Mouse (Mus musculus): ENCODE measurements at regions not wholly inside any gene's neighbourhood (a gene's known extent, or its start where the extent isn't known, plus 50 kb on each side); places are given as distances from the start of the nearest gene placed in this dataset.
A peak's percentile ranks its signal among the peaks of the same experiment; 100 is the strongest.

DNA sequence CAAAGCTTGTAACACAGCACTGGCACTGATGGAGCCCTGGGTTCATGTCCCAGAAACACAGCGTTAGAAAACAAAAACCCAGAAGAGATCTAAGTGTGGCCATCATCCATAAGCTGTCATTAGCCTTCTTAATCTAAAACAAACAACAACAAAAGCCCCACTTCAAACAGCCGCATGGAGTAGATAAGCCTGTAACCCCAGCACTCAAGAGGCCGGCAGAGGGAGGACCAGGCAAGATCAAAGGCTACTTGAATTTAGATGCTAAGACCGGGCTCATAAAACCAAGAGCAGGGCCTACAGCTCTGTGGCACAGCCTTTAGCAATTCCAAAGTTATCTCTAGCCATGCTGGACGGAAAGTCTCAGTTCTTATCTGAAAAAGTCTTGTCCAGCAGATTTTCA is 215.4 kb upstream of the Mkln1 start:
- DNase-seq: no peak
- TF ChIP-seq POLR2A (IDR thresholded peaks at IDR 0.05; ENCODE audit: borderline replicate concordance, extremely low read depth, low read depth, low read length): no peak
- no peak for TF ChIP-seq CTCF (IDR thresholded peaks at IDR 0.05; ENCODE audit: insufficient read depth, low read length)
- WGBS: 42% methylated on average over 5 of the region's 5 CpGs
- H3K4me1 ChIP-seq (ENCODE audit: control insufficient read depth, insufficient read depth, low read length): peaks cover 31% of the 10 kb centered on the region
- H3K4me3 ChIP-seq (replicated peaks; ENCODE audit: extremely low read depth, low read depth, low read length): no peak overlapping the region

GRCm38 (mm10) chr6:31184554-31184953 is 214.0 kb upstream of the Mkln1 start:
- TF ChIP-seq CTCF (IDR thresholded peaks at IDR 0.05; ENCODE audit: insufficient read depth, low read length) (no peak), POLR2A (IDR thresholded peaks at IDR 0.05; ENCODE audit: borderline replicate concordance, extremely low read depth, low read depth, low read length) (no peak)
- no peak for DNase-seq
- Histone ChIP-seq H3K4me3 (replicated peaks; ENCODE audit: extremely low read depth, low read depth, low read length) (no peak overlapping the region), H3K4me1 (ENCODE audit: control insufficient read depth, insufficient read depth, low read length) (peaks cover 31% of the 10 kb centered on the region)
- WGBS: 24% methylated on average over 7 of the region's 7 CpGs

GRCm38 (mm10) chr6:31185151-31185550 is 213.4 kb upstream of the Mkln1 start:
- Histone ChIP-seq H3K4me1 (ENCODE audit: control insufficient read depth, insufficient read depth, low read length) (peaks cover 34% of the 10 kb centered on the region), H3K4me3 (replicated peaks; ENCODE audit: extremely low read depth, low read depth, low read length) (no peak overlapping the region)
- WGBS: 55% methylated on average over 2 of the region's 2 CpGs
- TF ChIP-seq CTCF (IDR thresholded peaks at IDR 0.05; ENCODE audit: insufficient read depth, low read length): no peak
- TF ChIP-seq POLR2A (IDR thresholded peaks at IDR 0.05; ENCODE audit: borderline replicate concordance, extremely low read depth, low read depth, low read length): no peak
- DNase-seq: no peak

GRCm38 (mm10) chr6:31188066-31188465 is 210.5 kb upstream of the Mkln1 start:
- no peak for DNase-seq
- no peak overlapping the region for H3K4me3 ChIP-seq (replicated peaks; ENCODE audit: extremely low read depth, low read depth, low read length)
- H3K4me1 ChIP-seq (ENCODE audit: control insufficient read depth, insufficient read depth, low read length): peaks cover 45% of the 10 kb centered on the region
- TF ChIP-seq POLR2A (IDR thresholded peaks at IDR 0.05; ENCODE audit: borderline replicate concordance, extremely low read depth, low read depth, low read length): no peak
- TF ChIP-seq CTCF (IDR thresholded peaks at IDR 0.05; ENCODE audit: insufficient read depth, low read length): no peak
- WGBS: 38% methylated on average over 1 of the region's 1 CpGs

- DNase-seq: no peak
- whole genome bisulfite sequencing: 51% methylated on average over 7 of the region's 7 CpGs
- H3K4me3 ChIP-seq (replicated peaks; ENCODE audit: extremely low read depth, low read depth, low read length): no peak overlapping the region
- TF ChIP-seq POLR2A (IDR thresholded peaks at IDR 0.05; ENCODE audit: borderline replicate concordance, extremely low read depth, low read depth, low read length) (no peak), CTCF (IDR thresholded peaks at IDR 0.05; ENCODE audit: insufficient read depth, low read length) (peak; percentile 68)
- peaks cover 46% of the 10 kb centered on the region for H3K4me1 ChIP-seq (ENCODE audit: control insufficient read depth, insufficient read depth, low read length)
Observed at GRCm38 (mm10) chr6:31189060-31189459, 209.5 kb upstream of the Mkln1 start.

GRCm38 (mm10) chr6:31190070-31190469 is 208.5 kb upstream of the Mkln1 start:
- no peak for DNase-seq
- TF ChIP-seq POLR2A (IDR thresholded peaks at IDR 0.05; ENCODE audit: borderline replicate concordance, extremely low read depth, low read depth, low read length) (no peak), CTCF (IDR thresholded peaks at IDR 0.05; ENCODE audit: insufficient read depth, low read length) (no peak)
- Histone ChIP-seq H3K4me3 (replicated peaks; ENCODE audit: extremely low read depth, low read depth, low read length) (no peak overlapping the region), H3K4me1 (ENCODE audit: control insufficient read depth, insufficient read depth, low read length) (peaks cover 40% of the 10 kb centered on the region)
- WGBS: 53% methylated on average over 5 of the region's 5 CpGs

GRCm38 (mm10) chr6:31190628-31191373 is 207.7 kb upstream of the Mkln1 start:
- peaks cover 38% of the 10 kb centered on the region for H3K4me1 ChIP-seq (ENCODE audit: control insufficient read depth, insufficient read depth, low read length)
- no peak overlapping the region for H3K4me3 ChIP-seq (replicated peaks; ENCODE audit: extremely low read depth, low read depth, low read length)
- no peak for DNase-seq
- no peak for TF ChIP-seq POLR2A (IDR thresholded peaks at IDR 0.05; ENCODE audit: borderline replicate concordance, extremely low read depth, low read depth, low read length)
- TF ChIP-seq CTCF (IDR thresholded peaks at IDR 0.05; ENCODE audit: insufficient read depth, low read length): peak; percentile 7; the same call in 1 of the 2 replicates
- WGBS: 25% methylated on average over 5 of the region's 5 CpGs

- WGBS: 66% methylated on average over 14 of the region's 14 CpGs
- TF ChIP-seq CTCF (IDR thresholded peaks at IDR 0.05; ENCODE audit: insufficient read depth, low read length) (no peak), POLR2A (IDR thresholded peaks at IDR 0.05; ENCODE audit: borderline replicate concordance, extremely low read depth, low read depth, low read length) (no peak)
- H3K4me1 ChIP-seq (ENCODE audit: control insufficient read depth, insufficient read depth, low read length): peaks cover 44% of the 10 kb centered on the region
Observed at GRCm38 (mm10) chr6:31191577-31191976, 207.0 kb upstream of the Mkln1 start.

GRCm38 (mm10) chr6:31192197-31192596 is 206.3 kb upstream of the Mkln1 start:
- Histone ChIP-seq H3K4me3 (replicated peaks; ENCODE audit: extremely low read depth, low read depth, low read length) (no peak overlapping the region), H3K4me1 (ENCODE audit: control insufficient read depth, insufficient read depth, low read length) (peaks cover 46% of the 10 kb centered on the region)
- TF ChIP-seq CTCF (IDR thresholded peaks at IDR 0.05; ENCODE audit: insufficient read depth, low read length) (no peak), POLR2A (IDR thresholded peaks at IDR 0.05; ENCODE audit: borderline replicate concordance, extremely low read depth, low read depth, low read length) (no peak)
- no peak for DNase-seq
- 82% methylated on average over 4 of the region's 4 CpGs for WGBS

More at GRCm38 (mm10) chr6:31191577-31191976, 207.0 kb upstream of the Mkln1 start:
- DNase-seq: no peak
- H3K4me3 ChIP-seq (replicated peaks; ENCODE audit: extremely low read depth, low read depth, low read length): no peak overlapping the region

DNA sequence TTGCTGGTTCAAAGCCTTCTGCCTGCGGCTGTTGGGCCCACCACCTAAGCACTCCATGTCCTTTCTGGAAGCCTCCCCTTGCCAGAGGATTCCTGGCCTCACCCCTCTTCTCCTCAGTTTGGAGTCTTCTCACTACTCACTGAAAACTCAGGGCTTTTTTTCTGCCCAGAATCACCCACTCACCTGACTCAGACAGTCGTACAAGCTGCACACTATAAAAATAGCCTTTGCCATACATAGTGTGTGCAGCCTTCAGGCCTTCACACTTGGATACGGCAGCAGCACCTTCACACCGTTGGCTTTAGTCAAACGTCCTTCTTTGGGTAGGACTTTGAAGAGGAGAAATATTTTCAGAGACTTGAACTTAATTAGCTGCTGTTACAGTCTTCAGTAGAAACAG is 205.3 kb upstream of the Mkln1 start:
- WGBS: 71% methylated on average over 5 of the region's 5 CpGs
- DNase-seq: no peak
- TF ChIP-seq POLR2A (IDR thresholded peaks at IDR 0.05; ENCODE audit: borderline replicate concordance, extremely low read depth, low read depth, low read length) (no peak), CTCF (IDR thresholded peaks at IDR 0.05; ENCODE audit: insufficient read depth, low read length) (no peak)
- H3K4me3 ChIP-seq (replicated peaks; ENCODE audit: extremely low read depth, low read depth, low read length): no peak overlapping the region
- H3K4me1 ChIP-seq (ENCODE audit: control insufficient read depth, insufficient read depth, low read length): peaks cover 44% of the 10 kb centered on the region

All from lung, adult 2 months (tissue).